Mouse (Mus musculus): ENCODE data around the gene Ppfia3.
A peak's percentile ranks its signal among the peaks of the same experiment; 100 is the strongest.
"Not testable (repeated sequence)": the region's sequence is repeated elsewhere in the genome, so short reads cannot be mapped to it uniquely, and the experiment has no call there.

The Ppfia3 gene

DNA sequence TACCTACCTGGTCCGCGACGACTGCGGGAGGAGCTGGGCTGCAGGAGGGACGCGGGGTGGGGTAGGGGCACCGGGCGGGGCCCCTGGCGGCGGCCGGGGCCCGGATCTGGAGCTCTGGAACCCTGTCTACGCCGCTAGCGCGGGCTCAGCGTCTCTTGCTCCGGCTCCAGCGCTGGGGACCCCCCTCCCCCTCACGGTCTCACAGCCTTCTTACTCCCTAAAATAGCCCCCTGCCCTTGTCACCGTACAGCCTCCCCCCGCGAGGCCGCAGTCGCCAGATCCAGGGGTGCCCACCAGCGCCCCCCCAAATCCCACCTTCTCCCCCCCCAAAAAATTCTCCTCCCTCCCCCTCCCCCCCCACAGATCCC, at the start of gene Ppfia3:
Gene Ppfia3 (minus strand): TSS at position 368 of the 368 bp plus-strand sequence.
- DNase-seq = no peak

- DNase-seq = no peak
Observed at GRCm38 (mm10) chr7:45415636-45416035, 48.8 kb upstream of the Ppfia3 start.

GRCm38 (mm10) chr7:45414740-45415224, 48.0 kb upstream of the Ppfia3 start:
- DNase-seq = no peak

DNA sequence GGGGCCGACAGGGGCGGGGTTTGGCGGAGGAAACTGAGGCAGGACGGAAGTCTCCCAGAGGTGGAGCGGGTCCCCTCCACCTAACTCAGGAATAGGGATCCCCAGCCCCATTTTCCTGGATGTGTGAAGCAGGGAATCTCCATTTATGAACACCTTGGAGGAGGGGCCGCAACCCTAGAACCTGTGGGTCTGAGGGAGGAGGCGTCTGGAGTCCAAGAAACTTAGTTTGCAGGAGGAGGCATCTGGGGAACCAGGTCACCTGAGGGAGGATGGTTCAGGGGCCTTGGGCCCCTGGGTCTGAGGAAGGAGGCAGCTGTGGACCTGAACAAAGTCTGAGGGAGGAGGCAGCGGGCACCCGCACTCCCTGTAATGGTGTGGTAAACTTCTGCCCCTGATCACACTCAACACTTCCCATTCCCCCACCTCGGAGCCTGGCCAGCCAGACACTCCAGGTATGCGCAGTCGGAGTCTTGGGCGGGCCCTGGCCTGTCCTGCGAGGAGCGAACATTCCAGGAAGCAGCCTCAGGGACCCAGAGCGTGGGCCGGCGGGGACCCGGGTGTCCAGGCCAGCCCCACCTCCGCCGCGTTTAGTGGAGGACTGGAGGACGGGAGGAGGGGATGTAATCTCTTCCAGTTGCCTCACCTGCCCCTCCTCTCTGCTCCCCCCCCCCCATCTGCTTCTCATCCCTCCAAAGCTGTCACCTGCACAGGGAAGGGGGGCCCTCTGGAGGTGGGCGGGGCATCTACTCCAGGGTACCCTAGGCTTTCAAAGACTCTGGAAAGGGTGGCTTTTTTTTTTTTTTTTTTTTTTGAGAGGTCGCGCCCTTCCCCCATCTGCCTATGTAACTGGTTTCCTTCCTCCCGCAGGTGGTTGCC, 47.3 kb upstream of the Ppfia3 start:
- DNase-seq = no peak

GRCm38 (mm10) chr7:45413113-45413863, 46.5 kb upstream of the Ppfia3 start, which contains the start of gene Ntf5:
TSS of gene Ntf5 (plus strand) at chr7:45413695.
- DNase-seq = no peak

DNA sequence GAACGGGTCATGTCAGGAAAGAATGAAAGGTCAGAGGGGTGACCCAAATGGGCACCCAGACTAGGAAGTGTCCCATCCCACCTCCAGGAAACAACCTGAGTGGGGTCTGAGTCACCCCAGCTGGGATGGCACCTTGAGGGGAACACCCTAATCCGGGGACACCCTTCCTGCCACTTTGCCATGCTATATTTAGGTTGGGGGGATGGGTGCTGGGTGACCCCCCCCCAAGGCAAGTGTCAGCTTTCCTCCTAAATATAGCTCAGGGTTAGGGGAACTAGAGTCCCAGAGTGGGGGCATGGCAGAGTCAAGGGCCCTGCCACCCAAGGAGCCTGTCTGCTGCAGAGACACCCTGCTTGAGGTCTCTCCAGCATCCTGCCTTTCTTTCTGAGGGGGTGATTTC, 45.6 kb upstream of the Ppfia3 start:
- DNase-seq = no peak

- peak in 1 of 2 experiments; percentile 15 for DNase-seq
Observed at GRCm38 (mm10) chr7:45409497-45410163, 42.8 kb upstream of the Ppfia3 start.

GRCm38 (mm10) chr7:45408949-45409348, 42.1 kb upstream of the Ppfia3 start:
- DNase-seq = peak in 1 of 2 experiments; percentile 2

- peak in 1 of 2 experiments; percentile 0 for DNase-seq
Observed at GRCm38 (mm10) chr7:45408351-45408750, 41.5 kb upstream of the Ppfia3 start.

GRCm38 (mm10) chr7:45407836-45408235, 41.0 kb upstream of the Ppfia3 start:
- DNase-seq = no peak

- DNase-seq = peak; percentile 34 to 36
Observed at GRCm38 (mm10) chr7:45406157-45407156, 39.6 kb upstream of the Ppfia3 start.

DNA sequence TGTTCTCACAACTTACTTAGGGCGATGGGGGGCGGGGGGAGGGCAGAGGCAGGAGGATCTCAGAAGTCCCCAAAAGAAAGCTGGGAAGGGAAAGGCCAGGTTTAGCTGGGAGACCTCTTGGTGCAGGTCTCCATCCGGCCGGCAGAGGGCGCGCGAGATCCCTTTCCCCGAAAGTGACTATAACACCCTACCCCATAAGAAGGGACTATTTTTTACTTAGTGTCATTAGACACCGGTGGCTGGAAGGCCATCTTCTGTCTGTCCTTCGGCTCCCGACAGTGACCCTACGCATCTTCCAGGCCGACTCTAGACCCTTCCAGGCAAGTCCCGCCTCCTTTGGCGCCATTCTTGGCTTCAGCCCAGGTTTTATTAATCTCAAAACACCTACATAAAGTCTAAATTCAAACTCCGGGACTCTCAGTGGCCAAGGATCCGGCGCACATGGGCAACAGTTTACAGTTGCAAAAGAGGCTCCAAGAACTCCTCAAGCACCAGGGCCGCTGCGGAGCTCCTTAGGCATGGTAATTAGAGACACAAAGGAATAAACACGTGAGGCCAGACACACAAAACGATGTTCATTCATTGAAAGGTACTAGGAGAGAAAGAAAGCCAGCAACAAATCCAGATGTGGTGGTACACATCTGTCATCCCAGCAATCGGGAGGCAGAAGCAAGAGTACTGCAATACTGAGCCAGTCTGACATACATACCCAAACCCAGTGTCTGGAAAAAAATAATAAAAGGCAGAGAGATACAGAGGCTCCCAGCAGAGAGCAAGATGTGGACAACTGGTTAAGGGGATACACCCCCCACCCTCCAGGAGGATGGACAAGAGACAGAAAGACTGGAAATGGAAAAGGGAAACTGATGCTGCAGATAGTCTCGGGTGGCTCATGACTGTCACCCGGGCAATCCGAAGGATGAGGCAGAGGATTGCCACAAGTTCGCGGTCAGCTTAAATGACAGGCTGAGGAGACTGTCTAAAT, 38.6 kb upstream of the Ppfia3 start, which contains the start of gene Kcna7:
Gene Kcna7 (plus strand): TSS at position 563 of the 985 bp plus-strand sequence.
- peak; percentile 82 to 87 for DNase-seq

GRCm38 (mm10) chr7:45403532-45404261, 36.9 kb upstream of the Ppfia3 start:
- DNase-seq = peak; percentile 62 to 85

DNA sequence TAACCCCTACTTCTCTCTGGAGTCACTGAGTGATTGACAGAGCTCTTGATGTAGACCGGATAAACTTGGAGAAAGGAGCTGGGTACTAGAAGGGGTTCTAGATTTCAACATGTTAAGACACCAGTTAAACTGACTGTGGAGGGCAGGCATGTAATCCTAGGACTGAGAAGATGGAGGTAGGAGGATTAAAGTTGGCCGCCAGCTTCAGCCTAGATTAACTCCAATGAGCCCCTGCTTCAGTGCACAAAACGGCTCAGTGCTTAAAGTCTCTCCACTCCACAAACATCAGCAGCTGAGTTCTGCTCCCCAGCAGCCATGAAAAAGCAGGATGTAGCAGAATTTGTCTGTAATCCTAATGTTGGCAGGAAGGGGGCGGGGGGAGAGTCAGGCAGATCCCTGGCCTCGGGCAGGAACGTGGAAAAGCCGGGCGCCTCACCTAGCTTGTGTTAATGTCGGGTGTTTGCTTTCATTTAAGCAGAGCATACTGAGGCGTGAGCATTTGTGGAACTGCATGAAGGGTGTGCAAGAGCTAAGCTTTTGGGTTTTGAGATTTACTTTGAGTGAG, 34.8 kb upstream of the Ppfia3 start:
- DNase-seq = peak in 1 of 2 experiments; percentile 2

DNA sequence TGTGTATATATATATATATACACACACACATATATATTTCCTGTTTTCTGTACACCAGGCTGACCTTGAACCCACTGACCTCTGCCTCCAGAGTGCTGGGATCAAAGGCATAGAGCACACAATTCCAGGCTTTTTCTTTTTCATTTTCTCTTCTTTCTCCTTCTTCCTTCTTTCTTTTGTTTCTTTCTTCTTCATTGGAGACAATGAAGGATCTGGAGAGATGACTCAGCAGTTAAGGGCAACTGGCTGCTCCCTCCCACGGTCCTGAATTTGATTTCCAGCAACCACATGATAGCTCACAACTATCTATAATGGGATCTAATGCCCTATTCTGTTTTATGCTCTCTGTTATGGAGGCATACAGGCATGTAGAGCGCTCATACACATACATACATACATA, 30.0 kb upstream of the Ppfia3 start:
- DNase-seq = peak in 1 of 2 experiments; percentile 1

GRCm38 (mm10) chr7:45396337-45396775, 29.5 kb upstream of the Ppfia3 start:
- not testable (repeated sequence) for DNase-seq

DNA sequence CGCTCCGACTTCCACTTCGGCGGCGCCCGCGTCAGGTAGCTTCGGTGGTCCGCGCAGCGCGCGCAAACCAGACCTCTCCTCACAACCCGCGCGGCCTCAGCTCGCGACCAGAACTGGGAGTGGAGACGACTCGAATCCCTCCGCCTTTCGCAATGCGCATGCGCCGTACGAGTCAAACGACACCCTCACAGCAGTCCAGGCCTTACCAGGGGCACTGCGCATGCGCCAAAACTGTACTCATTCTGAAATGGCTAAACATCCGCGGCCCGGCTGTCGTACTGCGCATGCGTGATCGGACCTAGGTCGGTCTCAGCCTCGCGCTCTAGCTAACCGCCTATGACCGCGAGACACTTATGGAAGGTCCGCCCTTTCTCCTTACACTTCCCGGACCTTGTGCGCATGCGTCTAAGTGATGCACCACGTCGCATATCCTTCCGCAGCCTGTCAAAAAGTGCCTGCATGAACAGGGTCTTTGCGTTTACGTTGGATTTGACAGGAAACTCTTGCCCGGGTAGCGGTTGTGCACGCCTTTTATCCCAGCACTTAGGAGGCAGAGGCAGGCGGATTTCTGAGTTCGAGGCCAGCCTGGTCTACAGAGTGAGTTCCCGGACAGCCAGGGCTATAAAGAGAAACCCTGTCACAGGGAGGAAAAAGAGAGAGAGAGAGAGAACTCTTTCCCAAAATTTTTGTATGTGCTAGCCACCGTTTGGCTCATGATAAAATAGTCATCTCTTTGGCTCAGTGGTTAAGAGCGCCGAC, 28.9 kb upstream of the Ppfia3 start, which contains the start of gene Snrnp70:
Gene Snrnp70 (minus strand): TSS at position 165 of the 759 bp plus-strand sequence.
- peak; percentile 100 for DNase-seq

DNA sequence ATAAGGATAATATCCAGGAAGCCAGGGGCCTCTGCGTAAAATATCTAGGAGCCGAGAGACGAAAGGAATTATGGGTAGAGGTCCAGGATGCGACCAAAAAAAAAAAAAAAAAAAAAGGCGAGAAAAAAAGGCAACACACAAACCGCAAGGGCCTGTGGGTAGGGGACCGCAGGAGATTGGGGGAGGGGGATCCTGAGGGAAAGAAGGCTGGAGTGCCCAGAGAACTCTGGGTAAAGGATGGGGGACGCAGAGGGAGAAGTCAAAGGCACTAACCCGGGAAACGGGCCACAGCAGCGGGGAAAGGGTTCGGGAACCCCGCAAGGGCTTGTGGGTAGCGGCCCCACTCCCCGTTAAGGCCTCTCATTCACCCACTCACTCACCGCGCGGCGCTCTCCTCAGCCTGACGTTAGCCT, 28.3 kb upstream of the Ppfia3 start:
- DNase-seq = peak in 1 of 2 experiments; percentile 79

All from cerebellum, postnatal 14 days (tissue).